Mouse (Mus musculus): ENCODE data around the gene B3gnt3.

DNA sequence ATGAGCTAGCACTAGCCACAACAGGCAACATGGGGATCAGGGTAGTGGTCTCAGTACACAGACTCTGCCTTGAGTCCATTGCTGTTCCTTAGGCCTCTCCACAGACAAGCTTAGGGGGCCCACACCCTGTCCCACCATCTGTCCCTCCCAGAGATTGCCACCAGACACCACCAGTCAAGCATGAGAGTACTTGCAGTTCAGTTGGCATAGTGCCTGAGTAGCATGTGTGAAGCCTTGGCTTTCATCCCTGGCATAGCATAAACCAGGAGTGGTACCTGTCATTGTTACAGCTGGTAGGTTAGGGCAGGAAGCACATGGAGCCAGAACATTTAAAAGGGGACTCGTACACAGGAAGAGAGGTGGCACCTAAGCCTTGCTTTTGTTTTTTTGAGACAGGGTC is 41.8 kb downstream of the B3gnt3 start:
- no peak for TF ChIP-seq CHD2 (IDR thresholded peaks at IDR 0.05; ENCODE audit: low read depth, low read length)
- no peak for TF ChIP-seq MAFK (IDR thresholded peaks at IDR 0.05; ENCODE audit: insufficient read depth, low read depth, low read length)
- no peak for TF ChIP-seq ZC3H11A (IDR thresholded peaks at IDR 0.05; ENCODE audit: borderline replicate concordance, low read depth, low read length)
- no peak for TF ChIP-seq HCFC1 (IDR thresholded peaks at IDR 0.05; ENCODE audit: borderline replicate concordance, insufficient read depth, low read length)

All from ES-E14 (cell line).